Mouse (Mus musculus): ENCODE results near the gene Cox19. TPM values are rescaled to one million over a fixed set of nuclear protein-coding genes. Genes with fewer than 3 reads are reported as not detected.

Cox19 gene
- total RNA-seq (2023), result 10 to 100 TPM; 21.0 to 30.5 TPM

GRCm38 (mm10) chr5:139351134-139351533 lies at the start of gene Cox19:
TSS of gene Cox19 (minus strand) at chr5:139351418.

GRCm38 (mm10) chr5:139377468-139378270 lies 26.5 kb upstream of the Cox19 start, which contains the start of gene Gpr146:
TSS of gene Gpr146 (plus strand) at chr5:139377697.

GRCm38 (mm10) chr5:139352317-139352716 lies 1.1 kb upstream of the Cox19 start, which contains the start of gene Cyp2w1:
TSS of gene Cyp2w1 (plus strand) at chr5:139352617.

GRCm38 (mm10) chr5:139325395-139325966 lies 25.7 kb downstream of the Cox19 start, which contains the start of gene Adap1:
TSS of gene Adap1 (minus strand) at chr5:139325622.

Other genes starting within 250 kb of the Cox19 start
- 1 to 10 TPM in 1 of 2 experiments, under 1 TPM in 1; 0.21 to 2.3 TPM for gene Prkar1b, start 201.4 kb downstream of the Cox19 start, total RNA-seq (2023)
- 10 to 100 TPM; 12.7 to 15.8 TPM for gene Dnaaf5, start 201.2 kb downstream of the Cox19 start, total RNA-seq (2023)
- 10 to 100 TPM; 62.8 to 77.0 TPM for gene Sun1, start 150.8 kb downstream of the Cox19 start, total RNA-seq (2023)
- gene Get4, start 99.1 kb downstream of the Cox19 start, total RNA-seq (2023), result 10 to 100 TPM; 36.3 to 45.1 TPM
- 10 to 100 TPM; 20.8 to 30.1 TPM for gene Adap1, start 25.8 kb downstream of the Cox19 start, total RNA-seq (2023)
- not detected for gene Cyp2w1, start 1.2 kb upstream of the Cox19 start, total RNA-seq (2023)
- gene Gpr146, start 26.3 kb upstream of the Cox19 start, total RNA-seq (2023), result 10 to 100 TPM; 21.7 to 24.3 TPM
- 1 to 10 TPM in 1 of 2 experiments, under 1 TPM in 1; 0.24 to 1.5 TPM for gene C130050O18Rik, start 53.9 kb upstream of the Cox19 start, total RNA-seq (2023)
- not detected for gene Gper1, start 71.7 kb upstream of the Cox19 start, total RNA-seq (2023)
- 1 to 10 TPM; 5.0 to 7.9 TPM for gene 3110082I17Rik, start 109.1 kb upstream of the Cox19 start, total RNA-seq (2023)
- gene Zfand2a, start 133.1 kb upstream of the Cox19 start, total RNA-seq (2023), result 10 to 100 TPM; 28.8 to 41.6 TPM
- gene Uncx, start 192.1 kb upstream of the Cox19 start, total RNA-seq (2023), result not detected

Data from B cell, adult 67 days (primary cell).